Mouse (Mus musculus) thymus, postnatal 4 days (tissue): Measurements from ENCODE around the gene Spata5.

Experiments
- DNase-seq: peaks from one replicate; pipeline ENCODE4 v3.0.0; 2021

Spata5 gene

GRCm38 (mm10) chr3:37419458-37419991 lies at the start of gene Spata5:
TSS of gene Spata5 (plus strand) at chr3:37419896.
- peak; percentile 100 for DNase-seq

- no peak for DNase-seq
These were observed 49.3 kb upstream of the Spata5 start for GRCm38 (mm10) chr3:37370407-37370806.

GRCm38 (mm10) chr3:37373712-37374111 lies 46.0 kb upstream of the Spata5 start:
- no peak for DNase-seq

- no peak for DNase-seq
These were observed 41.8 kb upstream of the Spata5 start for GRCm38 (mm10) chr3:37377926-37378325.

GRCm38 (mm10) chr3:37378412-37378811 lies 41.3 kb upstream of the Spata5 start:
- no peak for DNase-seq

- DNase-seq, result peak; percentile 28
These were observed 40.5 kb upstream of the Spata5 start for GRCm38 (mm10) chr3:37379201-37379600.

- DNase-seq, result no peak
These were observed 39.5 kb upstream of the Spata5 start for GRCm38 (mm10) chr3:37379930-37380881.

- DNase-seq, result no peak
These were observed 38.2 kb upstream of the Spata5 start for GRCm38 (mm10) chr3:37381457-37381856.

GRCm38 (mm10) chr3:37383096-37383765 lies 36.5 kb upstream of the Spata5 start:
- no peak for DNase-seq

- DNase-seq, result no peak
These were observed 32.4 kb upstream of the Spata5 start for GRCm38 (mm10) chr3:37387310-37387709.

- DNase-seq, result no peak
These were observed 22.6 kb upstream of the Spata5 start for GRCm38 (mm10) chr3:37396930-37397608.

- DNase-seq, result no peak
These were observed 22.1 kb upstream of the Spata5 start for GRCm38 (mm10) chr3:37397646-37398045.

- no peak for DNase-seq
These were observed 20.9 kb upstream of the Spata5 start for GRCm38 (mm10) chr3:37398661-37399395.

- no peak for DNase-seq
These were observed 17.7 kb upstream of the Spata5 start for GRCm38 (mm10) chr3:37401729-37402610.

GRCm38 (mm10) chr3:37407598-37407997 lies 12.1 kb upstream of the Spata5 start:
- DNase-seq, result no peak

- no peak for DNase-seq
These were observed 6.2 kb upstream of the Spata5 start for GRCm38 (mm10) chr3:37413446-37413845.

- DNase-seq, result peak; percentile 87
These were observed 5.2 kb upstream of the Spata5 start for GRCm38 (mm10) chr3:37414413-37414960.

GRCm38 (mm10) chr3:37418341-37418740 lies 1.4 kb upstream of the Spata5 start:
- DNase-seq, result no peak

GRCm38 (mm10) chr3:37418961-37419457 lies 687 bp upstream of the Spata5 start:
- no peak for DNase-seq

- DNase-seq, result peak; percentile 94
These were observed 376 bp downstream of the Spata5 start, which contains the start of gene Nudt6 for GRCm38 (mm10) chr3:37420072-37420471. TSS of gene Nudt6 (minus strand) at chr3:37420211.

GRCm38 (mm10) chr3:37420641-37421040 lies 945 bp downstream of the Spata5 start:
- no peak for DNase-seq
